In genomic region chr17:26131856-26132853, GRCm38 (mm10) we compare ENCODE assay signal across 20 mouse cellular contexts. TPM values are rescaled to one million over a fixed set of nuclear protein-coding genes. Genes with fewer than 3 reads are reported as not detected.
A peak's percentile ranks its signal among the peaks of the same experiment; 100 is the strongest.
DNase-seq lines count a peak whose midpoint lies in the region; ATAC-seq lines count a peak whose summit lies in the region.
"Had no signal": no experiment of that assay in that cellular context is flagged by ENCODE, and none has a peak within 500 bp of the region (broad histone marks: within the 10 kb centered on the region; RNA-seq: fewer than 3 reads in every experiment).

No protein-coding gene starts in this region.

- peak; percentile 55; the same call in 1 of the 2 replicates for ATAC-seq in hindbrain, embryonic 14.5 days (ENCODE audit: low FRiP score)
- ATAC-seq in hindbrain, embryonic 13.5 days (ENCODE audit: low FRiP score): no peak
- no peak for ATAC-seq in forebrain, embryonic 16.5 days
- peak; percentile 47; the same call in 1 of the 2 replicates for ATAC-seq in midbrain, embryonic 16.5 days
- no peak for ATAC-seq in megakaryocyte progenitor cell, adult 5-6 weeks (replicated peaks; ENCODE audit: poor library complexity)

- no peak overlapping the region for H3K9ac ChIP-seq in hindbrain, embryonic 14.5 days
- no peak overlapping the region for H3K9ac ChIP-seq in hindbrain, embryonic 13.5 days
- no peak overlapping the region for H3K9ac ChIP-seq in forebrain, embryonic 16.5 days (replicated peaks; ENCODE audit: low read depth, low read length)
- peak overlapping the region; percentile 72 for H3K9ac ChIP-seq in midbrain, embryonic 16.5 days (ENCODE audit: low read depth, low read length)
- H3K9ac ChIP-seq: embryonic facial prominence, embryonic 15.5 days; stomach, embryonic 15.5 days had no signal

- H3K9me3 ChIP-seq in hindbrain, embryonic 14.5 days (ENCODE audit: control insufficient read depth, low read length): no peaks in the 10 kb centered on the region
- no peaks in the 10 kb centered on the region for H3K9me3 ChIP-seq in hindbrain, embryonic 13.5 days
- no peaks in the 10 kb centered on the region for H3K9me3 ChIP-seq in embryonic facial prominence, embryonic 10.5 days
- no peaks in the 10 kb centered on the region for H3K9me3 ChIP-seq in forebrain, embryonic 16.5 days (ENCODE audit: control insufficient read depth, low read length)
- no peaks in the 10 kb centered on the region for H3K9me3 ChIP-seq in midbrain, embryonic 16.5 days (replicated peaks; ENCODE audit: control insufficient read depth, low read length, poor library complexity, severe bottlenecking)
- H3K9me3 ChIP-seq: embryonic facial prominence, embryonic 15.5 days; heart, embryonic 10.5 days; stomach, embryonic 15.5 days had no signal

- no peak for DNase-seq in hindbrain, embryonic 14.5 days (ENCODE audit: low spot score)
- DNase-seq in embryonic facial prominence, embryonic 10.5 days (ENCODE audit: low spot score): no peak
- DNase-seq in kidney, adult 11 months: no peak
- no peak for DNase-seq in frontal cortex, postnatal 10 days (ENCODE audit: low spot score in 2 of 2)
- DNase-seq: adrenal gland, postnatal 10 days; cerebellum, adult 11-12 months; gastrocnemius, postnatal 14 days; heart, postnatal 10 days; kidney, adult 8-10 months; kidney, postnatal 36 days; liver; lung, adult 18-20 months; lung, postnatal 36 days had no signal

- peaks cover 31% of the 10 kb centered on the region for H3K36me3 ChIP-seq in hindbrain, embryonic 14.5 days (replicated peaks; ENCODE audit: control insufficient read depth, insufficient read depth)
- H3K36me3 ChIP-seq in hindbrain, embryonic 13.5 days: peaks cover 53% of the 10 kb centered on the region
- peaks cover 66% of the 10 kb centered on the region for H3K36me3 ChIP-seq in embryonic facial prominence, embryonic 10.5 days (replicated peaks)
- peaks cover 5% of the 10 kb centered on the region for H3K36me3 ChIP-seq in forebrain, embryonic 16.5 days (ENCODE audit: control insufficient read depth, insufficient read depth)
- peaks cover 12% of the 10 kb centered on the region for H3K36me3 ChIP-seq in midbrain, embryonic 16.5 days (ENCODE audit: control insufficient read depth, insufficient read depth, low read length)

- H3K27me3 ChIP-seq in hindbrain, embryonic 14.5 days (ENCODE audit: control insufficient read depth, insufficient read depth, low read length): no peaks in the 10 kb centered on the region
- H3K27me3 ChIP-seq in hindbrain, embryonic 13.5 days: no peaks in the 10 kb centered on the region
- H3K27me3 ChIP-seq in embryonic facial prominence, embryonic 10.5 days (replicated peaks; ENCODE audit: low read depth, poor library complexity, severe bottlenecking): no peaks in the 10 kb centered on the region
- no peaks in the 10 kb centered on the region for H3K27me3 ChIP-seq in forebrain, embryonic 16.5 days (replicated peaks; ENCODE audit: control insufficient read depth, insufficient read depth, low read length)
- no peaks in the 10 kb centered on the region for H3K27me3 ChIP-seq in midbrain, embryonic 16.5 days (ENCODE audit: control insufficient read depth, insufficient read depth, low read depth, low read length)
- H3K27me3 ChIP-seq: embryonic facial prominence, embryonic 15.5 days; stomach, embryonic 15.5 days had no signal

- H3K4me1 ChIP-seq in hindbrain, embryonic 14.5 days (replicated peaks; ENCODE audit: control insufficient read depth, insufficient read depth, low read length): no peaks in the 10 kb centered on the region
- peaks cover 6% of the 10 kb centered on the region; the same call in 1 of the 2 replicates for H3K4me1 ChIP-seq in hindbrain, embryonic 13.5 days (replicated peaks)
- peaks cover 3% of the 10 kb centered on the region; the same call in 1 of the 2 replicates for H3K4me1 ChIP-seq in embryonic facial prominence, embryonic 10.5 days
- no peaks in the 10 kb centered on the region for H3K4me1 ChIP-seq in forebrain, embryonic 16.5 days (replicated peaks; ENCODE audit: control insufficient read depth, insufficient read depth, low read length)
- peaks cover 16% of the 10 kb centered on the region for H3K4me1 ChIP-seq in midbrain, embryonic 16.5 days (ENCODE audit: control insufficient read depth, insufficient read depth, low read length)
- H3K4me1 ChIP-seq: embryonic facial prominence, embryonic 15.5 days; stomach, embryonic 15.5 days had no signal

- H3K4me2 ChIP-seq in hindbrain, embryonic 14.5 days (replicated peaks): peak overlapping the region; percentile 8; the same call in 1 of the 2 replicates
- H3K4me2 ChIP-seq in hindbrain, embryonic 13.5 days: no peak overlapping the region
- H3K4me2 ChIP-seq in forebrain, embryonic 16.5 days (ENCODE audit: low read length): no peak overlapping the region
- H3K4me2 ChIP-seq in midbrain, embryonic 16.5 days (ENCODE audit: low read length): peak overlapping the region; percentile 75
- H3K4me2 ChIP-seq: embryonic facial prominence, embryonic 15.5 days; stomach, embryonic 15.5 days had no signal

- peak overlapping the region; percentile 20; the same call in 1 of the 2 replicates for H3K27ac ChIP-seq in hindbrain, embryonic 14.5 days
- H3K27ac ChIP-seq in hindbrain, embryonic 13.5 days: no peak overlapping the region
- H3K27ac ChIP-seq in embryonic facial prominence, embryonic 10.5 days (replicated peaks): no peak overlapping the region
- peak overlapping the region; percentile 12; the same call in 1 of the 2 replicates for H3K27ac ChIP-seq in forebrain, embryonic 16.5 days (ENCODE audit: low read length)
- peak overlapping the region; percentile 82 for H3K27ac ChIP-seq in midbrain, embryonic 16.5 days (ENCODE audit: low read length)
- H3K27ac ChIP-seq: embryonic facial prominence, embryonic 15.5 days; heart, embryonic 10.5 days; stomach, embryonic 15.5 days had no signal

- 78% methylated on average over 18 of the region's 18 CpGs for WGBS in hindbrain, embryonic 14.5 days
- 88% methylated on average over 18 of the region's 18 CpGs for WGBS in hindbrain, embryonic 13.5 days
- WGBS in embryonic facial prominence, embryonic 10.5 days: 90% methylated on average over 18 of the region's 18 CpGs
- 68% methylated on average over 18 of the region's 18 CpGs for WGBS in forebrain, embryonic 16.5 days
- WGBS in midbrain, embryonic 16.5 days: 31% methylated on average over 18 of the region's 18 CpGs

- H3K4me3 ChIP-seq in hindbrain, embryonic 14.5 days (replicated peaks; ENCODE audit: low read length): no peak overlapping the region; the same call in 1 of the 2 replicates
- no peak overlapping the region for H3K4me3 ChIP-seq in hindbrain, embryonic 13.5 days
- H3K4me3 ChIP-seq in embryonic facial prominence, embryonic 10.5 days: 0 out of 2 replicates have a peak overlapping the region, but pooled peaks have one; percentile 3
- H3K4me3 ChIP-seq in forebrain, embryonic 16.5 days (replicated peaks; ENCODE audit: low read length): no peak overlapping the region; the same call in 1 of the 2 replicates
- peak overlapping the region; percentile 44 for H3K4me3 ChIP-seq in midbrain, embryonic 16.5 days (ENCODE audit: low read depth, low read length)
- H3K4me3 ChIP-seq: embryonic facial prominence, embryonic 15.5 days; heart, embryonic 10.5 days; stomach, embryonic 15.5 days had no signal

RNA-seq across cellular contexts. Expression of gene Axin1, which starts 6.3 kb away (rescaled TPM):
- 7.0 and 8.5 TPM in 2 replicates for polyA plus RNA-seq in hindbrain, embryonic 14.5 days (2014; fragmentation: Nextera tagmentation; extraction: Ambion mirVana)
- polyA plus RNA-seq in hindbrain, embryonic 13.5 days (2015; fragmentation: Nextera tagmentation; extraction: Ambion mirVana): 8.5 and 9.7 TPM in 2 replicates
- 9.5 and 12.4 TPM in 2 replicates for polyA plus RNA-seq in embryonic facial prominence, embryonic 10.5 days (2016; fragmentation: Nextera tagmentation; extraction: Ambion mirVana)
- polyA plus RNA-seq in forebrain, embryonic 16.5 days (2015; fragmentation: Nextera tagmentation; extraction: Ambion mirVana): 7.6 and 8.3 TPM in 2 replicates
- polyA plus RNA-seq in midbrain, embryonic 16.5 days (2015; fragmentation: Nextera tagmentation; extraction: Ambion mirVana): 19.1 and 20.6 TPM in 2 replicates
- total RNA-seq in megakaryocyte progenitor cell, adult 5-6 weeks (2015): 26.2 and 34.6 TPM in 2 replicates
- 160 and 191 TPM in 2 replicates for total RNA-seq in megakaryocyte progenitor cell, adult 5-6 weeks (2017)

RNA-seq across cellular contexts. Expression of gene Mrpl28, which starts 8.9 kb away (rescaled TPM):
- 184 and 190 TPM in 2 replicates for polyA plus RNA-seq in hindbrain, embryonic 14.5 days (2014; fragmentation: Nextera tagmentation; extraction: Ambion mirVana)
- 177 and 178 TPM in 2 replicates for polyA plus RNA-seq in hindbrain, embryonic 13.5 days (2015; fragmentation: Nextera tagmentation; extraction: Ambion mirVana)
- 289 and 299 TPM in 2 replicates for polyA plus RNA-seq in embryonic facial prominence, embryonic 10.5 days (2016; fragmentation: Nextera tagmentation; extraction: Ambion mirVana)
- polyA plus RNA-seq in forebrain, embryonic 16.5 days (2015; fragmentation: Nextera tagmentation; extraction: Ambion mirVana): 192 and 202 TPM in 2 replicates
- polyA plus RNA-seq in midbrain, embryonic 16.5 days (2015; fragmentation: Nextera tagmentation; extraction: Ambion mirVana): 161 and 172 TPM in 2 replicates
- 73.3 and 84.4 TPM in 2 replicates for total RNA-seq in megakaryocyte progenitor cell, adult 5-6 weeks (2015)
- total RNA-seq in megakaryocyte progenitor cell, adult 5-6 weeks (2017): 40.7 and 46.4 TPM in 2 replicates

RNA-seq across cellular contexts. Expression of gene Tmem8, which starts 19.1 kb away (rescaled TPM):
- polyA plus RNA-seq in hindbrain, embryonic 14.5 days (2014; fragmentation: Nextera tagmentation; extraction: Ambion mirVana): 3.2 and 3.9 TPM in 2 replicates
- 3.0 and 3.7 TPM in 2 replicates for polyA plus RNA-seq in hindbrain, embryonic 13.5 days (2015; fragmentation: Nextera tagmentation; extraction: Ambion mirVana)
- polyA plus RNA-seq in embryonic facial prominence, embryonic 10.5 days (2016; fragmentation: Nextera tagmentation; extraction: Ambion mirVana): 1.2 TPM in 2 replicates
- polyA plus RNA-seq in forebrain, embryonic 16.5 days (2015; fragmentation: Nextera tagmentation; extraction: Ambion mirVana): 2.0 TPM in 2 replicates
- polyA plus RNA-seq in midbrain, embryonic 16.5 days (2015; fragmentation: Nextera tagmentation; extraction: Ambion mirVana): 3.8 and 3.9 TPM in 2 replicates
- 7.2 and 7.4 TPM in 2 replicates for total RNA-seq in megakaryocyte progenitor cell, adult 5-6 weeks (2015)
- 4.9 and 8.6 TPM in 2 replicates for total RNA-seq in megakaryocyte progenitor cell, adult 5-6 weeks (2017)

RNA-seq across cellular contexts. Expression of gene Nme4, which starts 36.8 kb away (rescaled TPM):
- 14.5 and 17.5 TPM in 2 replicates for polyA plus RNA-seq in hindbrain, embryonic 14.5 days (2014; fragmentation: Nextera tagmentation; extraction: Ambion mirVana)
- polyA plus RNA-seq in hindbrain, embryonic 13.5 days (2015; fragmentation: Nextera tagmentation; extraction: Ambion mirVana): 29.8 and 31.6 TPM in 2 replicates
- 145 and 159 TPM in 2 replicates for polyA plus RNA-seq in embryonic facial prominence, embryonic 10.5 days (2016; fragmentation: Nextera tagmentation; extraction: Ambion mirVana)
- polyA plus RNA-seq in forebrain, embryonic 16.5 days (2015; fragmentation: Nextera tagmentation; extraction: Ambion mirVana): 27.4 and 35.3 TPM in 2 replicates
- polyA plus RNA-seq in midbrain, embryonic 16.5 days (2015; fragmentation: Nextera tagmentation; extraction: Ambion mirVana): 16.8 and 18.3 TPM in 2 replicates
- total RNA-seq in megakaryocyte progenitor cell, adult 5-6 weeks (2015): 46.5 and 47.1 TPM in 2 replicates
- total RNA-seq in megakaryocyte progenitor cell, adult 5-6 weeks (2017): 42.7 and 45.4 TPM in 2 replicates

RNA-seq across cellular contexts. Expression of gene Decr2, which starts 42.0 kb away (rescaled TPM):
- polyA plus RNA-seq in hindbrain, embryonic 14.5 days (2014; fragmentation: Nextera tagmentation; extraction: Ambion mirVana): 22.6 and 28.8 TPM in 2 replicates
- 33.5 and 34.9 TPM in 2 replicates for polyA plus RNA-seq in hindbrain, embryonic 13.5 days (2015; fragmentation: Nextera tagmentation; extraction: Ambion mirVana)
- 29.1 and 30.1 TPM in 2 replicates for polyA plus RNA-seq in embryonic facial prominence, embryonic 10.5 days (2016; fragmentation: Nextera tagmentation; extraction: Ambion mirVana)
- 30.3 and 33.0 TPM in 2 replicates for polyA plus RNA-seq in forebrain, embryonic 16.5 days (2015; fragmentation: Nextera tagmentation; extraction: Ambion mirVana)
- polyA plus RNA-seq in midbrain, embryonic 16.5 days (2015; fragmentation: Nextera tagmentation; extraction: Ambion mirVana): 38.2 and 41.3 TPM in 2 replicates
- total RNA-seq in megakaryocyte progenitor cell, adult 5-6 weeks (2015): 2.9 and 5.3 TPM in 2 replicates
- total RNA-seq in megakaryocyte progenitor cell, adult 5-6 weeks (2017): 10.1 and 11.7 TPM in 2 replicates

Comparison
In these comparisons a context has a peak if more than half of its experiments do, and no peak if none do; other contexts are left out.
1. ATAC-seq: peak in hindbrain, embryonic 14.5 days (single experiment) and midbrain, embryonic 16.5 days (single experiment); none in hindbrain, embryonic 13.5 days (single experiment), forebrain, embryonic 16.5 days (single experiment) and megakaryocyte progenitor cell, adult 5-6 weeks (single experiment).
2. H3K27ac ChIP-seq: peak in hindbrain, embryonic 14.5 days (single experiment), forebrain, embryonic 16.5 days (single experiment) and midbrain, embryonic 16.5 days (single experiment); none in hindbrain, embryonic 13.5 days (single experiment) and embryonic facial prominence, embryonic 10.5 days (single experiment).
3. H3K4me2 ChIP-seq: peak in hindbrain, embryonic 14.5 days (single experiment) and midbrain, embryonic 16.5 days (single experiment); none in hindbrain, embryonic 13.5 days (single experiment) and forebrain, embryonic 16.5 days (single experiment).
4. H3K4me3 ChIP-seq: peak in embryonic facial prominence, embryonic 10.5 days (single experiment) and midbrain, embryonic 16.5 days (single experiment); none in hindbrain, embryonic 14.5 days (single experiment), hindbrain, embryonic 13.5 days (single experiment) and forebrain, embryonic 16.5 days (single experiment).